Mouse (Mus musculus) forebrain, embryonic 12.5 days (tissue): ENCODE data around the gene Maip1. TPM values are rescaled to one million over a fixed set of nuclear protein-coding genes. Genes with fewer than 3 reads are reported as not detected.

Experiments used
- ATAC-seq: fragments of 200-750 bp; cut with Nextera tagmentation; 2 replicates; pipeline ENCODE4 v1.8.0; 2017; ENCODE audit warnings: moderate TSS enrichment; ENCODE audit not compliant: low FRiP score
- H3K27ac ChIP-seq: fragments of 300-500 bp; sonication (generic); 2 replicates; pipeline ENCODE4 v1.5.1; 2016; ENCODE audit warnings: mild to moderate bottlenecking
- H3K27me3 ChIP-seq: fragments of 300-500 bp; sonication (generic); 2 replicates; pipeline ENCODE4 v1.6.1; 2016; ENCODE audit warnings: mild to moderate bottlenecking
- H3K36me3 ChIP-seq: fragments of 300-500 bp; sonication (generic); replicated peaks from 2 replicates; pipeline ENCODE4 v1.6.1; 2016; ENCODE audit warnings: mild to moderate bottlenecking
- H3K4me1 ChIP-seq: fragments of 300-500 bp; sonication (generic); 2 replicates; pipeline ENCODE4 v1.6.1; 2016
- H3K4me2 ChIP-seq: fragments of 300-500 bp; sonication (generic); 2 replicates; pipeline ENCODE4 v1.6.1; 2016; ENCODE audit warnings: mild to moderate bottlenecking, moderate library complexity
- H3K4me3 ChIP-seq: fragments of 300-500 bp; sonication (generic); replicated peaks from 2 replicates; pipeline ENCODE4 v1.5.1; 2016; ENCODE audit warnings: mild to moderate bottlenecking
- H3K9ac ChIP-seq: fragments of 300-500 bp; sonication (generic); 2 replicates; pipeline ENCODE4 v1.6.1; 2016; ENCODE audit warnings: mild to moderate bottlenecking
- H3K9me3 ChIP-seq: fragments of 300-500 bp; sonication (generic); 2 replicates; pipeline ENCODE4 v1.6.1; 2016
- WGBS: fragments of 180-500 bp; shearing (Covaris S2); methylation state at CpG from one replicate; pipeline ENCODE4 v1.1.7; 2016; 5-methylcytosine and 5-hydroxymethylcytosine counted together
- polyA plus RNA-seq: library from polyadenylated mRNA; unstranded; fragments of >200 nt; fragmentation: Nextera tagmentation; extraction: Ambion mirVana; gene quantifications from 2 replicates; pipeline ENCODE4 v1.2.1, GENCODE M21; 2016

Maip1 gene
- polyA plus RNA-seq, 1 experiment from 2014 or later: 16.9 TPM

- no peaks in the 10 kb centered on the region for H3K36me3 ChIP-seq
- peak overlapping the region; percentile 30; the same call in 1 of the 2 replicates for H3K4me2 ChIP-seq
- 66% methylated on average over 9 of the region's 9 CpGs for WGBS
- no peak overlapping the region for H3K27ac ChIP-seq
- H3K4me1 ChIP-seq: peaks cover 5% of the 10 kb centered on the region; the same call in 1 of the 2 replicates
- H3K9me3 ChIP-seq: no peaks in the 10 kb centered on the region
- no peak overlapping the region for H3K4me3 ChIP-seq
- ATAC-seq: no peak
- H3K27me3 ChIP-seq: no peaks in the 10 kb centered on the region
- H3K9ac ChIP-seq: no peak overlapping the region
These were observed 30.3 kb downstream of the Maip1 start for GRCm38 (mm10) chr1:57436408-57436807.

- Histone ChIP-seq H3K9me3 (no peaks in the 10 kb centered on the region), H3K4me3 (no peak overlapping the region), H3K27ac (peak overlapping the region; percentile 1; the same call in 1 of the 2 replicates), H3K9ac (no peak overlapping the region), H3K4me2 (peak overlapping the region; percentile 30), H3K27me3 (no peaks in the 10 kb centered on the region), H3K36me3 (no peaks in the 10 kb centered on the region), H3K4me1 (peaks cover 5% of the 10 kb centered on the region; the same call in 1 of the 2 replicates)
- 26% methylated on average over 9 of the region's 9 CpGs for WGBS
- ATAC-seq: peak; percentile 33; the same call in 1 of the 2 replicates
These were observed 30.8 kb downstream of the Maip1 start for GRCm38 (mm10) chr1:57436954-57437353.

GRCm38 (mm10) chr1:57439026-57439425, 32.9 kb downstream of the Maip1 start:
- Histone ChIP-seq H3K36me3 (no peaks in the 10 kb centered on the region), H3K9me3 (no peaks in the 10 kb centered on the region), H3K4me3 (no peak overlapping the region), H3K4me1 (peaks cover 5% of the 10 kb centered on the region; the same call in 1 of the 2 replicates), H3K4me2 (no peak overlapping the region), H3K27ac (no peak overlapping the region), H3K9ac (no peak overlapping the region), H3K27me3 (no peaks in the 10 kb centered on the region)
- ATAC-seq: no peak
- 85% methylated on average over 6 of the region's 6 CpGs for WGBS

GRCm38 (mm10) chr1:57440771-57441170, 34.6 kb downstream of the Maip1 start:
- H3K4me1 ChIP-seq: peaks cover 5% of the 10 kb centered on the region; the same call in 1 of the 2 replicates
- WGBS: 67% methylated on average over 4 of the region's 4 CpGs
- no peak overlapping the region for H3K4me3 ChIP-seq
- H3K9ac ChIP-seq: no peak overlapping the region
- H3K27me3 ChIP-seq: no peaks in the 10 kb centered on the region
- no peak overlapping the region for H3K27ac ChIP-seq
- no peaks in the 10 kb centered on the region for H3K36me3 ChIP-seq
- no peak for ATAC-seq
- no peaks in the 10 kb centered on the region for H3K9me3 ChIP-seq
- no peak overlapping the region for H3K4me2 ChIP-seq

GRCm38 (mm10) chr1:57445679-57446078, 39.6 kb downstream of the Maip1 start:
- Histone ChIP-seq H3K9me3 (no peaks in the 10 kb centered on the region), H3K36me3 (no peaks in the 10 kb centered on the region), H3K27me3 (no peaks in the 10 kb centered on the region), H3K9ac (no peak overlapping the region), H3K4me2 (no peak overlapping the region), H3K27ac (no peak overlapping the region), H3K4me3 (no peak overlapping the region), H3K4me1 (no peaks in the 10 kb centered on the region)
- 67% methylated on average over 10 of the region's 10 CpGs for WGBS
- ATAC-seq: no peak

DNA sequence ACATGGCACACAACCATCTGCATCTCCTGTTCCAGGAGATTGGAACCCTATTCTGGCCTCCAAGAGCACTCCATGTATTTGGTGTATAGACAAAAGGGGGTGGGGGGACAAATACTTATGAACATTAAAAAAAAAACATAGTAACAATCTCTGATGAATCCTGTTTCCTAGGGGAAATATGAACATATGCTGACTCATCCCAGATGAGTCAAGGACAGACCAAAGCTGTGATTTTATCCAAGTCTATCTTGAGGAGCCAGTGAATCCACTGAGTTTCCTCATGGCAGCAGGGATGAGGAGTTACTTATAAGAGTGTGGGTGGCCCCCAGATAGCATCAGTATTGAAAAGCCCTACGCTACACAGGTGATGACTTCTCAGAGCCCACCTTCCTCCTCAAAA, 44.1 kb downstream of the Maip1 start:
- ATAC-seq: no peak
- Histone ChIP-seq H3K27ac (no peak overlapping the region), H3K9ac (no peak overlapping the region), H3K9me3 (no peaks in the 10 kb centered on the region), H3K36me3 (no peaks in the 10 kb centered on the region), H3K4me1 (no peaks in the 10 kb centered on the region), H3K4me3 (no peak overlapping the region), H3K4me2 (no peak overlapping the region), H3K27me3 (no peaks in the 10 kb centered on the region)
- WGBS: 96% methylated on average over 1 of the region's 1 CpGs

- no peak overlapping the region for H3K9ac ChIP-seq
- no peaks in the 10 kb centered on the region for H3K27me3 ChIP-seq
- H3K4me1 ChIP-seq: no peaks in the 10 kb centered on the region; the same call in 1 of the 2 replicates
- H3K9me3 ChIP-seq: no peaks in the 10 kb centered on the region
- H3K4me2 ChIP-seq: no peak overlapping the region
- H3K27ac ChIP-seq: no peak overlapping the region
- WGBS: 91% methylated on average over 6 of the region's 6 CpGs
- H3K4me3 ChIP-seq: no peak overlapping the region
- H3K36me3 ChIP-seq: no peaks in the 10 kb centered on the region
- no peak for ATAC-seq
These were observed 54.3 kb downstream of the Maip1 start for GRCm38 (mm10) chr1:57460305-57460940.

Other genes with a start within 250 kb of the Maip1 start
- gene 1700066M21Rik, start 28.7 kb upstream of the Maip1 start, polyA plus RNA-seq: 16.3 and 16.6 TPM in 2 replicates
- 25.9 and 28.1 TPM in 2 replicates for gene Tyw5, start 773 bp downstream of the Maip1 start, polyA plus RNA-seq